Mouse (Mus musculus) adrenal gland, adult (tissue): ENCODE results near the gene Havcr1.
"Not testable (repeated sequence)": the region's sequence is repeated elsewhere in the genome, so short reads cannot be mapped to it uniquely, and the experiment has no call there.

Source experiments
- DNase-seq, 2 experiments: peaks; one replicate each; pipeline ENCODE4 v3.0.0; 2022 to 2023; ENCODE audit warnings: low spot score in 1 of 2; ENCODE audit not compliant: inconsistent age in 2 of 2

Havcr1 gene

DNA sequence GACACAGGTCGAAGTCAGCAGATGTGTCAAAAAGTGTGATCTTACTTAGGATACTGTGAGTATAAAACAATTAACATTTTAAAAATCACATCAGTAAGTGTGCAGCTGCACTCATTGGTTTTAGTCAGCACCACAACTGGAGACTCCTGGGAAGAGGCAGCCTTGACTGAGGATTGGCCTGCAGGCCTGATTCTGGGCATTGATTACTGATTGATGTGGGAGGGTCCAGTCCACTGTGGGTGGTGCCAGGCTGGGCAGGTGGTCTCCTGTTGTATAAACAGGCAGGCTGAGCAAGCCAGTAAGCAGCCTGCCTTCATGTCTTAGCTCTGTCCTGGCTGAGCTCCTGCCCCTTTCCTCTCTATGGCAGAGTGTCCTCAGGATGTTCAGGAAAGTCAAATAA is at the start of gene Havcr1:
Gene Havcr1 (plus strand): TSS at position 5 of the 400 bp plus-strand sequence.
- DNase-seq, result not testable (repeated sequence)

DNA sequence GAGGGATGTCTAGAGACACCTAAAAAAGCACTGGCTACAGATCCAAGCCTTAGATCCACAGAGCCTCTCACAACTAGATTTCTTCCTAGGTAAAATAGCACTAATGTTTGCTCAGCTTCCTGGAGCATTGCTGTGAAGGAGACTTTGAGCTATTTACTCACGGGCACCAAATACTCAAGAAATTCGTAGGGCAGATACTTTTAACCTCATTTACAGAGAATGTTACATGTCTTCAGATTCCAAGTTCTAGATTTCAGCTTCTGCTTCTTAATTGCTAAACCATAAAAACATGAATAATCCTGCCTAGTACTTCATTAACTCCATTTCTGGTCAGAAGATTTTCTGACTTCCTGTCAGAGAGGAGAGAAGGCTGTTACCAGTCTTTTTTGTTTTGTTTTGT is 44.7 kb upstream of the Havcr1 start:
- no peak for DNase-seq

DNA sequence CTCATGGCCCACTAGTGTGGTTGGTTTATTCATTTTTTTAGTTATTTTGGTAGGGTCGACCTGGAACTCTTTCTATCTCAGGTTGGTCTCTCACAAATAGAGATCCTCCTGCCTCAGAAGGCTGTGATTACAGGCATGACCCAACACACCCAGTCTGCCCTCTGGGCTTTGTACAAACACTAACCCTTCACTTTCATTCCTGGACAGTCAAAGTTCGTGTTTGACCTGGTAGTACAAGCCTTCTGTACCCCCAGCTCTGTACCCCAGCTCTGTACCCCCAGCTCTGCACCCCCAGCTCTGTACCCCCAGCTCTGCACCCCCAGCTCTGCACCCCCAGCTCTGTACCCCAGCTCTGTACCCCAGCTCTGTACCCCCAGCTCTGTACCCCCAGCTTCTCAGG is 39.0 kb upstream of the Havcr1 start:
- not testable (repeated sequence) for DNase-seq

DNA sequence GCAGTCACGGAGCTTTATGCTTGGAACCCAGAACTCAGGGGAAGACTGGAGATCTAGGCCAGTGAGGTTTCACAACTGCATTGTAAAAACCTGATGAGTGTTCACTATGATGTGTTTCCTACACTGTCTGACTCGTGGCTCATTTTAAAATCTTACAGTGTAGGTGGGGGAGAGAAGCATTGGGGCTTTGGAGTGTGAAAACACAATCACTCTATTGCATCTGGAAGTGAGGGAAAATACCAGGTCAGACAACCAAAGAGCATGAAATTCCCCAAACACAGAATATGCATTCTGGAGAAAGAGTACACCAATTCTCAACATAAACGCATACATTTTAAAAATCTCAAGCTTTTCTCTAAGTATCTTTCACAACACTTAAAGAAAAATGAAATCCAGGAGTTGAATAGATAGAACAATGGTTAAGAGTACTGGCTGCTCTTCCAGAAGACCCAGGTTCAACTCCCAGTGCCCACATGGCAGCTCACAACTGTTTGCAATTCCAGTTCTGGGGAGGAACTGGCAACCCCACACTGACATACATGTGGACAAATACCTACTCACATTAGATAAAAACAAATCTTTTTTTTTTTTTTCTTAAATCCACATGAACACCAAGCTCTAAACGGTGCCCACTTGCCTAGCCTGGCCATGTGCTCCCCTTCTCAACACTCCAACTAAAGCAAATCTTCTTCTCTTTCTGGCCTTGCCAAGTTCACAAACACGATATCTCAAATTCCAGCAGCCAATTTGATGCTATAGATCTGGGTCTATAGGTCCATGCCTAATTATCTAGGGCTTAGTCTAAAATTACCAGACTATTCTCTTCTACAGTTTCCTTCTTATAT is 37.2 kb upstream of the Havcr1 start:
- no peak for DNase-seq

DNA sequence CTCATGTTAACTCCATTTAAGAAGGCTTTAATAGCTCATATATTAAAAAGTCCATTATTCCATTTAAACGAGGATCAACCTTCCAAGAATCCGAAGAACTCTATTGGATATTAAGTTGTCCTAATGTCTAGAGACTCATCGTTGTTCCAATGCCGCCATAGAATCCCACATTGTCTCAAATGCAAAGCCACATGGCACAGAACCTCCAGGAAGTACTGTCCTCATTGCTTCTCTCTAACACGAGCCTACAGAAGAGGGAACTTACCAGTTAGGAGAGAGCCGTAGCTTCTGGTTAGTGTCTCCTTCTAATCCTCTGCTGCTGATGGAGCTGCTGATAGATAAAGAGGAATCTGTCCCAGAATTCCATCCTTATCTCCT is 36.6 kb upstream of the Havcr1 start:
- DNase-seq, result no peak

DNA sequence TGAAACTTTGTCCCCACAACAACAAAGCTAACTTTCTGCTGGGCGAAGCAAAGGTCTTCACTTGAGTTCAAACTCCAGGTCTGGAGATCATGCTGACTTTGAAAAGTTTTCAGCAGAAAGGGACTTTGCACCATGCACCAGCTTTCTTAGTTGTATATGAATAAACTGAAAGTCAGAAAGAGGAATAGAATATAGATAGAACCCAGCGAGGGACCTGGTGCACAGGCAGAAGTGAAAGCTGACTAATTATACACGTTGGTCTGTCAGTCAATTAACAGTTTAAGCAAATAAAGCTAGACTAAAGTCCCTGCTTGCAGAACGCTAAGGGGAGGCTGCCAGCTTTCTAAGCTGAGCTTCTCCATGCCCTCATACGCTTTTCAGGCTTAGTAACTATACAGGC is 36.0 kb upstream of the Havcr1 start:
- no peak for DNase-seq

DNA sequence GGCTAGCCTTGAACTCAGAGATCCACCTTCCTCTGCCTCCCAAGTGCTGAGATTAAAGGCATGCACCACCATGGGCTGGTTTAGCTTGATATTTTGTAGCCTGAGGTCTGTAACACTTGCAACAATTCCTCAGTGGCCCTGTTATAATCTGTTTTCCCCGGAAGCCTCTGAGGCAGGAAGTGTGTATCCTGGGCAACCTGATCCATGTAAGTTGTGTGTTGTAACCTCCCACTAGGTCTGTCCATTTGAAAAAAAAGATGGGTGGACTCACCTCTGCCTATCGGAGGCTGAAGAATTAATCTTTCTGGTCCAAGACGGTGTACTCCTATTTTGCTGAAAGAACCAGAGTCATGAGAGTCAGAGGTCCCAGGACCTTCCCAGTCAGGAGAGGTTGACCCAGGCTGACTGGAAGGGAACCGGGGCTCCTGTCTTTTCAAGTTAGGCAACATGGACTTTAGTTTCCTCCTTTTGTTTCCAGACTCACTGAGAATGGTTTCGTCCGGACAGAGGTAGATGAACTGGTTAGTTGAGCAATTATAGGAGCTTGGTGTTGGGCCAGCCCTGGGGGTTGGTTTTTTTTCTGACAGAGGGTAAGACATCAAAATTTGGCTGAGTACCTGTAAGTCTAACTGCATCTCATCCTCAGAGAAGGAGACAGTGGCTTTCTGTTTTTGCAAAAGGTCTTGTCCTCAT is 28.1 kb upstream of the Havcr1 start, which contains the start of gene Timd2:
Gene Timd2 (minus strand): TSS at position 398 of the 693 bp plus-strand sequence.
- no peak for DNase-seq

DNA sequence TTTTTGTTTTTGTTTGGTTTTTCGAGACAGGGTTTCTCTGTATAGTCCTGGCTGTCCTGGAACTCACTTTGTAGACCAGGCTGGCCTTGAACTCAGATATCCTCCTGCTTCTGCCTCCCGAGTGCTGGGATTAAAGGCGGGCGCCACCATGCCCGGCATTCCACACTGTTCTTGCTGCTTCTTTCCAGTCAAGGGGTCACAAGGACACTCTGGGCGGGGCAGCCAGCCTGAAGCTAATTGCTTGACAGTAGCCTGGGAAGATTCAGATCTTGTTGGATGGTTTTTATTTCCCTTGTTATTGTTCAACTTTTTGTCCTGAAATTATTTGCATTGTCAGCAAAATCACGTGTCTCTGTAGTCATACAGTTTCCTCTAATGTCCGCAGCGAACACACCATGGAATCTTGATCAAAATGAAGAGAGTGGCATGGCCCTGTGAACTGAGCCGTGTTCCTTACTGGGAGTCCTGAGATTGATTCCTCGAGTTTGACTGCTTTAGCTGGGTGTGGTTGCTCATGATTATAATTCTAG is 3.3 kb upstream of the Havcr1 start:
- DNase-seq, result no peak

DNA sequence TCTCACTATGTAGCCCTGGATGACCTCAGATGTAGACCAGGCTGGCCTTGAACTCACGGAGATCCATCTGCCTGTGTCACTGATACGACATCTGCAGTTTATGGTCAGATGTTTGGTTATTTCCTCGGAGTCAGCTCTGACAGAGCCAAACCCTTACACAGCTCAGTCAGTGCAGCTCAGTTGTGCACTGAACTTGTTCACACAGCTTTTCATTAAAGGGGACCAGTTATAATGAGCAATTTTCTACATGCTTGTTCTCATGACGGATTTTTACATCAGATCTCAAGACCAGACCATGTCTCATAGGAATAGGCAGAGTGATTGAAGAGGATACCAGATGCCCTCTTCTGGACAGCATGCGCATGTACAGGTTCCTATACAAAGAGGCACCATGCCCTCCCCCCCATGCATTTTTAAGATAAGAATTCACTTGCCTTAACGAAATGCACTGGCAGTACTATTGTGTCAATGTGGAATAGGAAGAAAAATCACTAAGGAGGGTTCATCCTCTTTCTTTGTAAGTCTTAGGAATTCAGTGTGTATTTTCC is 1.6 kb upstream of the Havcr1 start:
- DNase-seq, result peak in 1 of 2 experiments; percentile 49

DNA sequence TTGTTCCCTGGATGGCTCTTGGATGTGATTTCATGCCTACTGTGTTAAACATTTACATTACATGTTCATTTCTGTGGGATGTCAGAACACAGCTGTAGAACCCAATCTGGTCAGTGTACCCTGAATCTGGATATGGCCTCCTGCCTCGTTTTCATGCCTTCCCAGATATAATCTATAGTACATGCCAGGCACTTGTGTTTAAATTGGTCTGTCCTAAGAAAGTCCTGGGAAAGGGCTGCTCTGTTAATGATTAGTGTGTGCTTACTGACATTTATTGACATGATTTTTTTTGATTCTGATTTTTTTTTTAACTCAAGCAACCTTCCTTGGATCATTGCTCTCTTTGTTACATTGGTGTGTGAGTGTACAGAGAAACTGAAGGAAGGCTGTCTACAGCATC is 263 bp upstream of the Havcr1 start:
- no peak for DNase-seq

DNA sequence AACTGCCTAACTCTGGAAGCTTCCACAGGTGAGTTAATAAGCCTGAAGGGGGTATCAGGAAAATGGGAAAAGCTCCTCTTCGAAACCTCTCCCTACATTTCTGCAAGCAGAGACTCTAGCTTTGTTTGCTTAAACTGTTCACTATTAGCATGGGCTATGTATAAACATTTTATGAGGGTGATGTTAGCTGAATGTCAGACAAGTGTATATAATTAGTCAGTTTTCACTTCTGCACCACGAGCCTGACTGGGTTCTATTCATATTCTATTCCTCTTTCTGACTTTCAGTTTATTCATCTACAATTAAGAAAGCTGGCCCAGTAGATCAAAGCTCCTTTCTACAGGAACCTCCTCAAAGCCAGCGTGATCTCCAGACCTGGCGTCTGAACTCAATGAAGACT is 4.6 kb downstream of the Havcr1 start:
- DNase-seq, result no peak

DNA sequence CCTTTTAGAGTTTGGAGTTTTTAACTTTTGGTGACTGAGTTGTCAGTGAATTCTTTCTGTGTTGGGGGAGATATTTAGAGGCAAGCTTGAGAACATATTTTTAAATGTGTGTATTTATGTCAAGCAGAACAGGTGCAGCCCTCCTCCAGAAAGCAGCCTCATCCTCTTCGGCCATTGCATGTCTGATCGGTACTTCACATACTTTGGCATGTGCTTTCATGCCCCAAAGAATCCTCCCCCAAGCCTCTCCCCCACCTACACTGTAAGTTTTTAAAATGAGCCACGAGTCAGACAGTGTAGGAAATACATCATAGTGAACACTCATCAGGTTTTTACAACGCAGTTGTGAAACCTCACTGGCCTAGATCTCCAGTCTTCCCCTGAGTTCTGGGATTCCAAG is 6.0 kb downstream of the Havcr1 start:
- no peak for DNase-seq

DNA sequence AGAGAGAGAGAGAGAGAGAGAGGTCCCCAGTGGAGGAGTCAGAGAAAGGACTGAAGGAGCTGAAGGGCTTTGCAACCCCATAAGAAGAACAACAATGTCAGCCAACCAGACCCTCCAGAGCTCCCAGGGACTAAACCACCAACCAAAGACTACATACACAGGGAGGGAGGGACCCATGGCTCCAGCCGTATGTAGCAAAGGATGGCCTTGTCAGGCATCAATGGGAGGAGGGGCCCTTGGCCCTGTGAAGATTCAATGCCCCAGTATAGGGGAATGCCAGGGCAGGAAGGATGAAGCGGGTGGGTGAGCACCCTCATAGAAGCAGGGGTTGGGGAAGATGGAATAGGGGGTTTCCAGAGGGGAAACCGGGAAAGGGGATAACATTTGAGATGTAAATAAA is 6.8 kb downstream of the Havcr1 start:
- DNase-seq, result no peak

DNA sequence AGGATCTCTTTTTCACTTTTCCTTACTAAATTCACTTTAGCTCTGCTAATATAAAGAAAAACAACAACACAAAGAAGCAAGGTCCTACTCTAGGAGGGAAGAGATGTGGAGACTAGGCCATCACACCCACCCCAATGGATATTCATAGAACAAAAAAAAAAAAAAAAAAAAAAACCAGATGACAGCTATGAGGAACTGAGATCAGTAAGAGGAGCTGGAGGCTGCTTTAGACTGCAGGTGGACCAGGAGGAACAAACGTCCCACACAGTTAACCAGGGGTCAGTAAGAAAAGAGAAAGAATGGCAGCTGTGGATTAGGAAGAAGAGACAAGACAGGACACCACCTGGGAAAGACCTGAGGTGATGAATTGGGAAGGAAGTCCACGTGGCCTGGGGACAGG is 13.1 kb downstream of the Havcr1 start:
- DNase-seq, result no peak

DNA sequence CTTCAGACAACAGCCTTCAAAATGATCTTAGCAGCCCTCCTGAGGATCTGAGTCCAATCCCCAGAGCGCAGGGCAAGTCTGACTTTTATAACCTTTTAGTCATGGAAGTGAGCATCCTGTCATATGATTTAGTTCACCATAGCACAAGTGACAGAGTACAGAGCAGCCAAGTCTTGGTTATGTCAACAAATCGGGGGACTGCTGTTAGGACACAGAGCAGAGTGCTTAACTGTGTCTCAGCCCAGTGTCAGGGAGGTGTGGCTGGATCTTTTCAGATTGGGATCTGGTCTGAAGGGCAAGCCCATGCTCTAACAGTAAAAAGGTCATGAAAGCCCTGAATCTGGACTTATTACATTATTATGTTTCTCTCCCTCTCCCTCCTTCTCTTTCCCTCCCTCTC is 18.8 kb downstream of the Havcr1 start:
- no peak for DNase-seq

DNA sequence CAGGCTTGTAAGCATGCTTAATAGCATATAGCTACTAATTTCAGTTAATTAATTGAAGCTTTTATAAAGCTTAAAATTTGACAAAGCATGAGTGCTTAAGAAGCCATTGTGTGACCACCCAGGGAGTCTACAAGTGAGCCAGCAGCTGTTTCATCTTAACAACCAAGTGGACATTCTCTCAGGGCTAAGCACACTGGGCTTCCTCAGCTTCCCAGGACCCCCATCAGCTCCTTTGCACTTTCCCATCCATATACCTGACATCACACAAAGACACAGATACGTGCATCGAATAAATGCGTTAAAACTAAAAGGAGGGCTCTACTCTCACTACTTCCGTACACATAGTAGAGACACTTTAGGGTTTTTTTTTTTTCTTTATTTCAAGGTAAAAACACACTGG is 19.8 kb downstream of the Havcr1 start:
- DNase-seq, result no peak

DNA sequence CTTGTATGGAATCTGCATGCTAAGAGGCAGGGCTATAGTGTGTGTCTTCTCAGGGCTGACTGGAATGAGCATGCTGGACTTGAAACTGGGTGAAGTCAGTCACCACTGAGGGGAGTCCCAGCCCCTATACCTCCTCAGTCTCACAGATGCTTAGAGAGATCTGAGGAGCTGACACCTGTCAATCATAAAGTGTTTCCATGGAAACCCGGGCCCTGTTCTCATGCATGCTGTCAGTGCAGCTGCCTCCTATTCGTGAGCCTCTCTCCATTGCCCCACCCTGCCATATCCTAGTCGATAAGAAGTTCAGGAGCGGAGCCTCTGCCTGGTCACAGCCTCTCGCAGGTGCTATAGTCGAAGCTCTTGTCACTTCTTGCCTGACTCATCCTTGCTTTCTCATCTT is 20.8 kb downstream of the Havcr1 start:
- DNase-seq, result not testable (repeated sequence)

DNA sequence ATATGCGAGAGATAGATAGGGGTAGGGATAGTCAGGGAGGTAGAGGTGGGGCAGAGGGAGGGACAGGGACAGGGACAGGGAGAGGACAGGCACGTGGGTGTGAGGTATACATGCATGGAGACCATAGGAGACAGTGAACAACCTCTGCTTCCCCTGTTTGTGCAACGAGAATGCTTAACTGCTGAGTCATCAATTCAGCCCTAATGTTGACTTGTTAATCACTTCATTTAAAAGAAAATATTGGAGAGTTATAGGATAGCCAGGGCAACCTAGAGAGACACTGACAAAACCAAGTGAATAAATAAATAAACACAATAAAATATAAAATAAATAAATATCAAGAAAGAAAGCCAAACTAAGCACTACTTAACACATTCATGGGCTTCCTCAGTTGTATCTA is 42.0 kb downstream of the Havcr1 start:
- DNase-seq, result no peak

DNA sequence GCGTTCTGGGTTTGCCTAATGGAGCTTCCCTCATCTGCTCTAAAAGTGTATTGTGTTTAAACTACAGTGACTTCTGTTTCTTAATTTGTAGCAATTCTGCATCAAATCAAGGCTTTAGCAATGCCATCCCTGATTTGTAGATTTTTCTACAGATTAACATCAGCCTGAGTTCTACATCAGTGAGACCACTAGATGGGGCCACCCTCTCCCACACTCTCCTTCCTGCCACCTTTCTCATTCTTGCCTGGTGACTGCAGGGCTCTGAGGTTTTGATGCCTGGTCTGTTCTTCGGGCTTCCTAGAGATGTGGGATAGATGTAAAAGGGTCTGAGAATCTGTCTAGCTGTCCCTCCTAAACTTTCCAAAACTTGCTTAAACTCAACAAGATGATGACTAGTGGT is 44.9 kb downstream of the Havcr1 start:
- DNase-seq, result no peak

DNA sequence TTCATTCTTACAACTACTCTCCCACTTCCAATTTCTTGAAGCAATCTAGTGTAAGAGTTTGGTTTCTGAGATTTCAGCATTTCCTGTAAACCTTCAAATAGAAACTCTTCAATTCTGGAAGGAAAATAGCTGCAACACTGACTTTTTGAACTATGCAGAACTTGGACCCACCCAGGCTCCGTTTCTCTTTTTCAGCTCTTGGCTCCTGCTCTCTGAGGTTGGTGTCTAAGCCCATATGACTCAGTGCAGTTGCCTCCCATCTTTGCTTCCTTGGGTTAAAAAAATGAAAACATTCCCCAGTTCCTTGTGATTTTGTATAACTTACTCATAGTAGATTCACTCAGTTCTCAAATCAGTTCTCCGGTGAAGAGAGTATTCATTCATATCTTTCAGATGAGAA is 69.6 kb downstream of the Havcr1 start:
- no peak for DNase-seq

DNA sequence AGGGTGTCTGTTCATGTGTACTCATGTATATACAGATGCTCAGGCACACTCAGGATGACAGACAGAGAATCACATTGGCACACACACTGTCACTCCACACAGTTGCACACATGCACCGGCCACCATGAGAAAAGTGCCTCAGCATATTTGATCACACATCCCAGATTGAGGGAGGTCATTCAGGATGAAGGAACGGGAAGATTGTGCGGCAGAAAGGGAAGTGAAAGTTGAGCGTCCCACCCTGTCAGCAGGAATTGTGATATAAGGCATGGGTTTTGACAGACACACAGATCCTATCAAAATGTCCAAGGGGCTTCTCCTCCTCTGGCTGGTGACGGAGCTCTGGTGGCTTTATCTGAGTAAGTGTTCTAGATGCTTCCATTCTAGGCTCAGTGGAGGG is 75.6 kb downstream of the Havcr1 start, which contains the start of gene Timd4:
Gene Timd4 (plus strand): TSS at position 290 of the 400 bp plus-strand sequence.
- DNase-seq, result no peak

DNA sequence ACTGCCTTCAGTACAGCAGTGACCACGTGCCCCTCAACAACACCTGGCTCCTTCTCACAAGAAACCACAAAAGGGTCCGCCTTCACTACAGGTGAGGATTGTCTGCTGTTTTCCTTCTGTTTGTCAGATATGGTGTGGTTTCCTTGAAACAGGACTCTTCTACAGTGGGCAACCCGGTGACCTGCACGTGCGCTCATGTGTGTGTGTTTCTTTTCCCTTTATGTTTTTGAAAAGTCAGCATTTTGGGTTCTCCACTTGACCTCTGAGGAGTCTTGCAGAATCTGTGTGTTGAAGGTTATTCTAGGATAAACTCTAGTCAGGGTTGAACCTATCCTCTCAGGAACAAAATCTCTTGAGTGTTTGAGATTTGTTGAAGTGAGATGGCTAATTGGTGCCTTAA is 82.8 kb downstream of the Havcr1 start:
- no peak for DNase-seq
